Mouse (Mus musculus): ENCODE measurements around the gene Wdr1.

Gene Wdr1

DNA sequence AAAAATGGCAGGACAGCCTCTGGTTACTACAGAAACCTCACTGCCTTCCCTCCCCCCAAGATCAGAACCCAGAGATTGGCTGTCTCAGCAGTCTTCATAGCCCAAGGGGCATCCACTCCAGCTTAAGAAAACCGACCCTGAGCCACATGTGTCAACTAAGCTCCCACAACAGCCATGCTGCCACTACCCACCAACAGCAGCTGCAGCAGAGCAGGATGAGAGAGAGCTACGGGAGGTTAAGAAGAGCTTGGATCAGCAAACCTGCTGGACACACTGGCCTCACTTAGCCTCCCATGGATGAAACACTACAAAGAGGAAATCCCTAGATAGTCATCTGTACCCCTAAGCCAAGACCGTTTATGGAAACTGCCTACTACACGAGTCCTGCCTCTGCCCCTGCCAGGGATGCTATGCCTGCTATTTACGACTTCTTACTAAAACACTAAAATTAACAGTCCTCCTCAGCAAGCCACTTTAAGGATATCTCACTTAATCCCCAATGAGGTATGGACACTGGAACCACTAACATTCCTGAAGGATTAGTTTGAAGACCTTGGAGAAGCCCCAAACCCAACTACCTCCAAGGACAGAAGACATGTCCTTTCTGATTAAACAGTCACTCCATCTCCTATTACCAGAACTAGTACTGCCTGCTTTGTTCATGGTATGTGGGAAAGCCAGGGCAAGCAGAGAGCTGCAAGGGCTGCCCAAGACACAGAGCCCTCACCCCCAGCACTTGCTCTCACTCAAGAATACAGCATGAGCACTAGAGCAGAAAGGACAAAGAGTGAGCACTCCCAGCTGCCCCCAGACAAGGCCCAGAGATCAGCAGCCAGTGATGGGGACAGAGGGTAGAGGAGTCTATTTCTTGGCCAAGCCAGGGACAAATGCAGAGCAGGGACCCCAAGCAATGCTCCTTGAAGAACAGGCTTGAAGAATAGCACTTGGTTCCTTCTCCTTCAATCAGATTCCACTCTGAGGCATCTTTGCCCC, 18.3 kb downstream of the Wdr1 start:
- DNase-seq (ENCODE audit: low read depth) = no peak

DNA sequence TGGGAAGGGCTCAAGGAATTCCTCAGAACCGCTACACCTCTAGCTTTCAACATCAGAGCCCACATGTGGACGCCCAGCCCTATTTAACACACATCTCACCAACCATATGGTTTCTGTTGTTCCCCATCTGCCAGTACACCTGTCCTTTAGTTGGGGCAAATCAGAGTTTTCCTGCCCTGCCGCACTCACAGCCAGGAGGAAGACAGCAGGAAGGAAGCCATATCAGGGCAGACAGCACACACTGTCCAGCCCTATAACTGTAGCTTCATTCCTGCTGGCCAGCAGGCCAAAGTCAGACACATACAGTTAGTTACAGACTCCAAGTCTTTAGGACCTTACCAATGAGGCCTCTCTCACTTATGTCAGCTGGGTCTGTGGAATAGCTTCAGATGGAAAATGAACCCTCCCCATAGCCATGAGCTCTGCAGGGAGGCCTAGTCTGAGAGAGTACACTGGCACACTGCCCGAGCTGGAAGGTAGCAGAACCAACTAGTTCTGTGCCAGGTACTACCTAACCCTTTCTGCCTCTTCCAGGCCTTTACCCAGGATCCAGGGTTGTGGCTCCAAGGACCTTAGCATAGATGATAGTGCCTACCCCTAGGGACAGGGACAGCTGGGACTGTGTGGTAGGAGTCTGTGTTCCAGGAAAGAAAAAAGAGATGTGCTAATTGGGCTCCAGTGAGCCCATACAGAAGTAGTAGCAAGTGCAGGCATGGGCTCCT, 19.4 kb downstream of the Wdr1 start:
- DNase-seq (ENCODE audit: low read depth) = no peak

DNA sequence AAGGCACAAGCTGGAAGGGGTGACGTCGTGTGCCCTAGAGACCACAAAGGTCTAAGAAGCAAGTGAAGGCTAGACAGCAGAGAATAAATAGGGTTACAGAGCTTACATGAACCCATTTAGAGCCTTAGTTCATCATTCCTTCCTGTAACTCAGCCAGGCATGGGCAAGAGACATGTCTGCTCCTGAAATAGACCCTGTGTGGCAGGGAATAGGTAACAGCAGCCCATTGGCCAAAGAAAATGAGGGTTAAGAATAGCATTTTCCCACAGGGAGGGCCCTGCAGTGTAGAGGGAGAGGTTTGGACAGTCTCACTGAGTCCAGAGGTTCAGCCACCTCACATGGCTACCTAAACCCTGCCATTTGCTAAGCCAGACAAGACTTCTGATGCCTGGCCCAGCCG, 21.3 kb downstream of the Wdr1 start:
- DNase-seq (ENCODE audit: low read depth) = no peak

DNA sequence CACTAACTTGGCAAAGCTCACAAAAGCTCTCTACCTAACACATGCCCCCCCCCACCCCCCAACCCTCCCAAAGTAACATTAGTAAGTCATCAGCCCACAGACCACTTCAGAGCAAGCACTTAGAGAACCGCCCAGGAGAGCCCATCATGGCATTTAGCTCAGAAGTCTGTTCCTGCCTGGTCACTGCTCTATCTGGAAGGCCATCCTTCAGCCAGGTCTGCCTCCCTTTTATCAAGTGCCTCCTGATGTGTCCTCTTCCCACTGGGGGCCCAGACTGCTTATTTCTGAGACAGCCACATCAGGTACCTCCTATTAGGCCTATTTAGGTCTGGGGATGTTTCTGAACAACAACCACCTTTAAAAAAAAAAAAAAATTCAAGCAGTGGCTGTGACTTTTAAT, 22.1 kb downstream of the Wdr1 start:
- no peak for DNase-seq (ENCODE audit: low read depth)

DNA sequence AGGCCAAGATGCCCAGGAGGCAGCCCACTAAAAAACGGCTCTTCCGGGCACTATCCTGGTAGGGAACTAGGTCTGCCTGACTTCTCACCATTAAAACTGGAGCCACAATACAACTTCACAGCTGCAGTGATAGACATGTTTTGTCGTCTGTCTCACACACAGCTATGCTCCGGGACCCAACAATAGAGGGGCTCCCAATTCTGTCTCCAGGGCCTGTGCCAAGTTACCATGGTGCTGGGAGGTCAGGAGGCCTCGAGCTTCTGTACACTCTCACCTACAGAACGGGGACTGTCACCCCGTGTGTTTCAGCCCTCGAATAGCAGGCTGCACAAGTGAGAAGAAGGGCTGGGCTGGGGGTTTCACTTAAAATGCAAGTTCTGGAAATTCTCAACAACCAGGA, 24.5 kb downstream of the Wdr1 start:
- no peak for DNase-seq (ENCODE audit: low read depth)

DNA sequence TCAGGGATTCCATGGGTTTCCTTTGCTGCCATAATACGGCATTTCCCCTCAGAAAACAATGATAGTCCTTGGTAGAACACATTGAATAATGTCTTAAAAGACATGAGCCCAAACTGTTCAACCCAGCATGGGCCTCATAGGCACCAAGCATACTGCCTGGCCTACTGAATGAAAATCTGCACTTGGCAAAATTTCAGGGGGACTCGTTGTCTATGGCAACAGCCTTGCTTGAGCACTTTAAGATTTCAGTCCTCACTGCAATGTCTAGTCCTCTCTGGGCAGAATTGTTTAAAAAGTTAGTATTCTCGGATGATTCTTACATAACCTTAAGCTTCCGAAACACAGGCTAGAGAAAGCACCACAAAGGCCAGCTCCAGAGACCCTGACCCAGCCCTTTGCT, 25.2 kb downstream of the Wdr1 start:
- no peak for DNase-seq (ENCODE audit: low read depth)

GRCm38 (mm10) chr5:38536822-38537221, 26.2 kb downstream of the Wdr1 start:
- DNase-seq (ENCODE audit: low read depth) = no peak

DNA sequence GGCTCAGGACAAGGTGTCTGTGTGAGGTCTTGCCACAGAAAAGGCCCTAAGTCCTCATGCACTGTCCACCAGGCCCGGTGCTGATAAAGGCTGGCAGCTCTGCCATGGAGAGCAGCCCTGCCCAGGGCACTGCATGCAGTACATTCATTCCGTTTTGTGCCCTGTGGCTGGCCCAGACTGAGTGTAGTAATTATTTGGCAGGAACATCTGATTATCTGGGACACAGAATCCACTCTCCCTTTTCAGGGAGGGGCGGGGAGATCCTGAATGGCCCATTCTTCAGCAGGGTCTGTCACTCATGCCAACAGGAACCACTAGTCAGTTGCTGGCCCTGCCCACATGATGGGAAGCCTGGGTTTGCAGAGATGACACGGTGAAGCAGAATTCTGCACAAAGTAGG, 30.9 kb downstream of the Wdr1 start:
- no peak for DNase-seq (ENCODE audit: low read depth)

- peak; percentile 21 for DNase-seq (ENCODE audit: low read depth)
Observed at GRCm38 (mm10) chr5:38529724-38530428, 33.1 kb downstream of the Wdr1 start.

DNA sequence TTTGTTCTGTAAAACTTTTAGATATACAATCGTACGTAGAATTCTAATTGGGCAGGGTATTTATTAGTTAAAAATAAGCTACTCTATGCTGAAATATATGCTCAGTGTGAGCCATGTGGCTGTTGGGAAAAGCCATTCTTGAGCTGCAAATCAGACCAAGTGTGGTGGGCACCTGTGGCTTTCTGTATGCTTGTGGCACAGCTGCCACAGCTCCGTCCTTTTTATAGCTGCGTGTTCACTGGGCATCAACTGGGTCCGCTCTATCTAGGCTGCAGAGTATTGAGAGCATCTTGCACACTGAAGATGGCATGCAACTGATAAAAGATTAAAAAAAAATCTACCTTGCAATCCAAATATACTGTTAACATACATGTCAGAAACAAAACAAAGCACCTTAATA, 40.0 kb downstream of the Wdr1 start:
- no peak for DNase-seq (ENCODE audit: low read depth)

- no peak for DNase-seq (ENCODE audit: low read depth)
Observed at GRCm38 (mm10) chr5:38520838-38521237, 42.2 kb downstream of the Wdr1 start.

DNA sequence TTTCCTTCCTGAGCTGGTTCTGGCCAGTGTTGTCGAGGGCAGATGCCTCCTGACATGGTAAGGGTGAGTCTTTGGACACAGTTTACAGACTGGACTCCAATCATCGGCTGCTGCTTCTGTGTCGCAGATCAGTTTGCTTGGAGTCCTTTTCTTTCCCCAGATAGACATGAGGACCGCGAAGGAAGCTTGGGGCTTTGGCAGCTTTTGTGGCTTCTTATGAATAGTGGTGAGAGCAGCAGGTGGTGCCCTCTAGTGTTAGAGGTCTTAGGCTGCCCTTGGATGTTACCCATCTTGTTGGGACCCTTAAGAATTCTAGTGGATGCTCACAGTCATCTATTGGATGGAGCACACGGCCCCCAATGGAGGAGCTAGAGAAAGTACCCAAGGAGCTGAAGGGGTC, 46.8 kb downstream of the Wdr1 start:
- DNase-seq (ENCODE audit: low read depth) = peak; percentile 72

DNA sequence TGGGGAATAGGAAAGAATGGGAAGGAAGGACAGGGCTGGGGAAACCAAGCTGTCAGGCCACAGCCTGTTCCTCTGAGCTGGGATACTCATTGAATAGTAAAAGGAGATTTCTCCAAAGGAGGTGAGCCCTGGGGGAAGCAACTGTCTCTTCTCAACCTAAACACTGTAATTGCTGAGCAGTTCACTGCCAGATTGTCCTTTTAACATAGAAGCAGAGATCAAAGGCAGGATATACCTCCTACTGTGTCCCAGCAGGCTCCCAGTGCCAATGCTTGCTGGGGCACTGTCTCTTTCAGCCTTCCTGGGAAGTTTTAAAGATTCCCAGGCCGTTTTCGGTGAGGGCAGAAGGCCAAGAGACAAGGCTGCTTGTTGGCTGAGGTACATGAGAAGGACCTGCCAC, 50.0 kb downstream of the Wdr1 start:
- DNase-seq (ENCODE audit: low read depth) = no peak

DNA sequence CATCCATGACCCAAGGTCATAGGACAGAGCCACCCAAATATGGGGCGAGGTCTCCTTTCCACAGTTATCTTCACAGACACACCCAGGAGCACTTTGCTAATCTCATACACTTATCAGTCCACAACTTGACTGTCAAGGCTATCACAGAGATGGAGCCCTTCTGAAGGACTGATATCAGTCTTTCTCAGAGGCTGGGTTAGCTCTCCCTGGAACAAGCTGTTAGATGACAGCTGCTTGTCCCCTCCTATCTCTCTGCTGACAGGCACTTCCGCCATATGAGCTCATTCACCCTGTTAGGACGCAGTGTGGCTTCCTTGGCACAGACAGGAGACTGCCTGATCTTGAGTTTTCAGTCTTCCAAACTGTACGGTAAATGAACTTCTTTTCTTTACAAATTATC, 53.5 kb downstream of the Wdr1 start:
- no peak for DNase-seq (ENCODE audit: low read depth)

GRCm38 (mm10) chr5:38505435-38505765, 57.6 kb downstream of the Wdr1 start:
- no peak for DNase-seq (ENCODE audit: low read depth)

DNA sequence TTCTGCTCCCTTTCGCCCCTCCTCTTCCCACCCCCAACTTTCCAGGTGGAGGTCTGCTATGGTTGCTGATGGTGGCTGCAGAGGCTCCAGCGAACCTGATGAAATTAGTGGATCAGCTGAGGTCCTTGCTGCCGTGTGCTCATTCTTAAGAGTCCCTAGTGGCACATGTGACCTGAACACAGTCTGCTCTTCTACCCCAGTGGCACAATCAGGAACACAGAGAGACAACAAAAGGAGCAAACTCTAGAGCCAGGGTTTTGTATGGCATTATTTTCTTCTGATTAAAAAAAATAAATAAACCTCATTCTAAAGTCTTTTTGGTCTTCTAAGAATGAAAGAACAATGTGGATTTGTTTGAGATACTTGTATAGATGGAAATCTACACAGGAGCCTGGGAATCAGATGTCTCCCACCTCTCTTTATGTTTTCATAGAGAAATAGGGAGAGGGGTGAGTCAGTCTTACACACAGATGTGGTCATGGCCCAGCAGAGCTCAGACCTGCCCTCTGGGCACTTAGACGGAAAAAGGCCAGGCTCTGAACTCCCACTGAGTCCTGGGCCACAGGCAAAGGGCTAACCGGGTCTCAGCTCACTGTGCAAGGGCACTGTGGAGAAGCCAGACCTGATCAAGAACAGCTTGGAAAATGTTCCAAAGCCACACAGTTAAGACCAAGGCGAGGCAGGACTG, 58.1 kb downstream of the Wdr1 start:
- DNase-seq (ENCODE audit: low read depth) = no peak

GRCm38 (mm10) chr5:38504116-38504515, 58.9 kb downstream of the Wdr1 start:
- no peak for DNase-seq (ENCODE audit: low read depth)

DNA sequence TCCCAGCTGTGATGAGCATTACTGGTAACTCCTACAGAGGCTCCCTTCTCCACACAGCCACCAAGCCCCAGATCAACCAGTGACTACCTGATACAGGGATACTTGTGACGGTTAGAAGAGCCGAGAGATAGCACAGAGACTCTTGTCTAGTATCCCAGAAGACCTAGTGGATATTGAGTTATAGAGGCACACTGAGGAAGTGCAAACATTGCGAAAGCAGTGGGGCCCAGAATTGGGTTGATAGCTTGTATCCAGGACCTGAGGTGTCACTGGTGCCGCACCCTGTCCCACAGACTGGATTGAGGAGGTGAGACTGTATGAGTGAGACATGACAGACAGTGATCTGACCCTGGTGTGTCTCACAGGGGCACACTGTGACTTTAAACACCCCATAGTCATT, 60.0 kb downstream of the Wdr1 start, which contains the start of gene Slc2a9:
Slc2a9 (minus strand) TSS at position 152 of the 400 bp plus-strand sequence.
- DNase-seq (ENCODE audit: low read depth) = no peak

- DNase-seq (ENCODE audit: low read depth) = no peak
Observed at GRCm38 (mm10) chr5:38500043-38500442, 63.0 kb downstream of the Wdr1 start.

DNA sequence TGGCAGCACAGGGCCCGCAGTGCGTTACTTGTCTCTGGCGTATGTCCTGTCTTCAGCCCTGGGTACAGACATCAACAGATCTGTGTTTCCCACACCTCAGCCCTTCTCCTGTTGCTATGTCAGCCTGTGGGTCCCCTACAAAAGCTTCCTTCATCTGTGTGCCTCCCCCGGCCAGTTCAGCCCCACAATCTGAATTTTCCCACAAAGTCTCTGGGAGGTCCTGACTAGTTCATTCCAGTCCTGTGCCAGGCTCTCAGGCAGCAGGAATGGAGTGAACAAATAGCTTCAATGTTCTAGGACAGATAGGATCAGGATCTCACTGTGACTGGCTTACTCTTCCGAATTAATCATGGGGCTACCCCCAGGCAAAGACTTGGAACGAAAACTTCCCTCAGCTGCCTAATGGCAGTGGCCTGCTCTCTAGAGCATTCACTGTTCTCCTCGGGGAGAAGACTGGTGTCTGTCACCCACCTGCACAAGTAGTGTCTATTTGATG, 63.7 kb downstream of the Wdr1 start:
- no peak for DNase-seq (ENCODE audit: low read depth)

DNA sequence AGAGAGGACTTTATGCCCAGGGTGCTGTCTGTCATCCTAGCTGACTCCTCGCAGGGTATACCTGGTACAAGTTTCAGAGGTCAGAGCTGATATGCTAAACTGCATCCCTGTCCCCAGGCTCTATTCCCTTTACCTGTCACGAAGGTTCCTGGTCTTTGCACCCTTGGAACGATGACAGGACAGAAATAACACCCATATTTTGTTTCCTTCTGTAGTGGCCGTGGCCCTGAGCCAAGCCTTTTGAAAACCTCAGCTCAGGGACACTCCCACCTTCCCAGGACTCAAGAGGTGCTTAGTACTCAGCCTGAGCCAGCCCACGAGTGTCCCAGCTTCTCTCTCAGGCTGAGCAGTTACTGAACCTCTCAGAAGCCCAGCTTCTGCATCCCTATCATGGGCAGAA, 64.5 kb downstream of the Wdr1 start:
- DNase-seq (ENCODE audit: low read depth) = no peak

- DNase-seq (ENCODE audit: low read depth) = no peak
Observed at GRCm38 (mm10) chr5:38496491-38497057, 66.4 kb downstream of the Wdr1 start.

Measured in naive thymus-derived CD4-positive, alpha-beta T cell, adult 2 months (primary cell).